Mouse (Mus musculus) heart, postnatal 25 days (tissue): ENCODE measurements around the gene Crmp1. TPM values are rescaled to one million over a fixed set of nuclear protein-coding genes. Genes with fewer than 3 reads are reported as not detected.

ENCODE experiments used
- DNase-seq: peaks from one replicate; pipeline ENCODE4 v3.0.0; 2022; ENCODE audit warnings: low spot score
- intact Hi-C: fragments of 180-260 bp; cut with DNase I; formaldehyde crosslinking; loops from one replicate; pipeline ENCODE4 v1.15.1; 2025
- total RNA-seq, 2 experiments: library from RNA; stranded (reverse); gene quantifications; 2 replicates each; pipeline ENCODE4 v1.2.3; 2021

Gene Crmp1
- total RNA-seq, 2 experiments from 2014 or later = 1.2 to 1.3 TPM

- DNase-seq = no peak
Observed at GRCm38 (mm10) chr5:37281021-37281420, 39.3 kb downstream of the Crmp1 start.

GRCm38 (mm10) chr5:37288374-37288773 is 46.6 kb downstream of the Crmp1 start:
- no peak for DNase-seq
- intact Hi-C loops = loop anchor here (5.0 kb wide), 2 partner anchors 46 to 141 kb away; partner anchors contain the start of gene Crmp1

More at GRCm38 (mm10) chr5:37281021-37281420, 39.3 kb downstream of the Crmp1 start:
- intact Hi-C loops = no loop called here

DNA sequence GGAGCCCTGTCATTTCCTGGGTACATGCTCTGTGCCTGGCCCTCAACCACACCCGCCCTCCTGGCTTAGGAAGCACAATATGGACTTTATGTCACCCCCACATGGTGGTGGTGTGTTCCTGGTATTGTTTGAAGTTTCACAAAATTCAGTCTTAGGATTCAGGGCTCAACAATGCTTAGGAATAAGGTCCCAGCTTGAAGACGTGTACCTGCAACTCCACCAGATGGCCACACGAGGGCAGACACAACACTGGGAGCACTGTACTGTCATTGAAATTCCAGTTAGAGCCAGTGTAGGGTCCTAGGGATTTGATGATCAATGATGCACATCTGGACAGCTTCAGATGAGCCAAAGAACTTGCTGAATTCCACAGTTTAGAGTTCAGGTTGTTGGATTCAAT is 47.5 kb downstream of the Crmp1 start:
- no peak for DNase-seq
- intact Hi-C loops = loop anchor here (5.0 kb wide), 2 partner anchors 47 to 142 kb away; partner anchors contain the start of gene Crmp1

DNA sequence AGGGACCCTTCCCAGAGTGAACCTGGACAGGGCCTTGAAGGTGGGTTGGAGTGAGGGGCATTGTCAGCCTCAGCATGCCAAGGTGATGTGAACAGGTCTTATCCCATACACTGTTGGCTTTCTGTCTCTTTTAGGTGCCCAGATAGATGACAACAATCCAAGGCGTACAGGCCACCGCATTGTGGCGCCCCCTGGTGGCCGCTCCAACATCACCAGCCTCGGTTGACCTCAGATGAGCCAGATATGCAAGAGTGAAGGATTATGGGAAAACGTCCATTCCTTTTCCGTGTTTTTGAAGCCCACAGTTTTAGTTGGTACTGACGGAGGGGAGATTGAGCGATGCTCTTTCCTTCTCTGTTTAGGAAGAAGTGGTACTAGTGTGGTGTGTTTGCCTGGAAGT is 49.2 kb downstream of the Crmp1 start:
- no peak for DNase-seq
- intact Hi-C loops = loop anchor here (10.0 kb wide), 1 partner anchor 804 kb away; no protein-coding TSS in a partner anchor

- intact Hi-C loops = loop anchor here (10.0 kb wide), 1 partner anchor 798 kb away; no protein-coding TSS in a partner anchor
- no peak for DNase-seq
Observed at GRCm38 (mm10) chr5:37296717-37297116, 55.0 kb downstream of the Crmp1 start.

GRCm38 (mm10) chr5:37298370-37298769 is 56.6 kb downstream of the Crmp1 start:
- intact Hi-C loops = loop anchor here (1.0 to 10.0 kb wide), 4 partner anchors 56 to 796 kb away; partner anchors contain the start of gene Stk32b
- no peak for DNase-seq

DNA sequence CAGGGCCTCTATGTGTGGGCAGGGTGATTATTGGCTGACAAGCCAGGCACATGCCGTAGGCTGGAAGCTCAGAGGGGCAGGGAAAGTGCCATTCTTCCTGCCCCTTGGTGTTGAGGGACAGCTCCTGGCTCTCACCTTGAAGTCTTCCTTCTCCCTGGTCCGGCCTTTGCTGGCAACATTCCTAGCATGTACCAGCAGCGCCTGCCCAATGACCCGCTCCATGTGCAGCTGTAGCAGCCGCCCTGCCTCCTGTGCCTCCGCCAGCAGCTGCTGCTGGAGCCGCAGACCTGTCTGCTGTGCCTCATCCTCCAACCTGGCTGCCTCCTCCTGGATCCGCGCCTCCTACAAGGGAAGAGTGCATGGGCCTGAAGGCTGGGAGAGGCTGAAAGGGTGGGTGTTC is 68.3 kb downstream of the Crmp1 start:
- no peak for DNase-seq
- intact Hi-C loops = no loop called here

DNA sequence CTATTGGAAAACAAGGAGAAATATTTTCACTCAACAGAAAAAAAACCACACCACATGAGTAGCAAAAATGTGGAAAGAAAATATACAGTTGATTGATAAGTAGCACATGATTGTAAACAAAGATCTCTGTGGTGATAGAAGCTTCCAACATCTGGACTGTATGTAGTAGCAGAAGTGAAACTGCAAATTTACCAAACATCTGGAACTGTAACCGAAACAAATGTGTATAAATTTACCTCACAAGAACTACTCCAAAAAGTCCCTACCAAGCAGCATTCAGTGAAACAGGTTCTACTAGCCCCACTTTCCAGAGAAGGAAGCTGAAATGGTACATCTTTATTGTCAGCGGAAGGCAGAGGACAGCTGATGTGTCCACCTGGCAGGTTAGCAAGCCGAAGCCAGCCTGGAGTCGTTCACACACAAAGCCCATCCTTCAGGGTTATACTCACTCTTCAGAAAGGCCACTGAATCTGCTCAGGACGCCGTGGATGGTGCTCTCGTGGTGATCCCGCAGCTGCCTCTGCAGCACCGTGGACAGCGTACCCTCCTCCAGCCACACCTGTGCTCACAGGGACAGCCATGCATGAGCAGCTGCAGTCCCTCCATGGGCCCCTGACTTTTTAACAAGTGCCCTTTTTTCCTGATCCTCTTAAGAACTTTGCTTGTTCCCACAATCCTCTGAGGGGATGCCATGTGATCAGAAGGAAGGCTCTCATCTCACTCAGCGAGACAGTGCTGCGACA is 71.4 kb downstream of the Crmp1 start:
- no peak for DNase-seq
- intact Hi-C loops = no loop called here

- DNase-seq = no peak
- intact Hi-C loops = no loop called here
Observed at GRCm38 (mm10) chr5:37318715-37319114, 77.0 kb downstream of the Crmp1 start.

GRCm38 (mm10) chr5:37320174-37320573 is 78.4 kb downstream of the Crmp1 start:
- intact Hi-C loops = no loop called here
- DNase-seq = no peak

DNA sequence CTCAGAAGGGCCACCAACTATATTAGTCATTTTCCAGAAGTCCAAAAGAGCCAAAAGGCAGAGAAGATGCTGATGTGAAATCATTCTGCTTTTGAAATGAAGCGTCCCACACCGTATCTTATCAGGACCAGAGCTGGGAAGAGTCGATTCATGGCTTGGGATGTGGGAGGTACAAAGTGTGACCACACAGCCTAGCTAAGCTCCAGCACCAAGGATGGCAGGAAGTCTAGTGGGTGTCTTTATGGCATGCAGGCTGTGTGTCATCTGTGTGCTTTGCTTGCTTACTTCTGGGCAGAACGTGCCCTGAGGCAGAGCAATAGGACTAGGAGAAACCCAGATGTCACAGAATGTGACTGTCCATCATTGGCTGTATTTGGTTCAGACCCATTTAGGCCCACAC is 79.0 kb downstream of the Crmp1 start:
- intact Hi-C loops = no loop called here

GRCm38 (mm10) chr5:37326675-37327074 is 84.9 kb downstream of the Crmp1 start:
- no peak for DNase-seq
- intact Hi-C loops = no loop called here

More for the DNA sequence above, 79.0 kb downstream of the Crmp1 start:
- DNase-seq = no peak

GRCm38 (mm10) chr5:37330449-37331132 is 88.9 kb downstream of the Crmp1 start:
- DNase-seq = no peak
- intact Hi-C loops = no loop called here

DNA sequence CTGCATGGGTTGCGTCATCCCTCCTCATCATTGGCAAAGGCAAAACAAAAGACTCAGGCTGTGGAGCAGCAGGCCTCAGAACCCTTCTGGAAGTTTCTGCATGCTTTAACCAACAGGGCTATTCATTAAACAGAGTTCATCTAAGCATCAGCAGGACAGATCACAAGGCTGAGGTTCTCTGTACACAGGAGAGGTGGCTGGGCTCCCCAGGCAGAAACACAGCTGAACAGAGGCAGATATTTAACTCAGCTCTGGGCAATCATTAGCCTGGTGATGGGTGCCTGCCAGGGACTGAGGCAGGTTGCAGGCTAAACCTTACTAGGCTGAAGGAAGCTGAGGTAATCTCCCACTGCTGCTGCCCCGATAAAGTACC is 89.4 kb downstream of the Crmp1 start:
- no peak for DNase-seq
- intact Hi-C loops = no loop called here

- DNase-seq = no peak
- intact Hi-C loops = no loop called here
Observed at GRCm38 (mm10) chr5:37332066-37332465, 90.3 kb downstream of the Crmp1 start.

DNA sequence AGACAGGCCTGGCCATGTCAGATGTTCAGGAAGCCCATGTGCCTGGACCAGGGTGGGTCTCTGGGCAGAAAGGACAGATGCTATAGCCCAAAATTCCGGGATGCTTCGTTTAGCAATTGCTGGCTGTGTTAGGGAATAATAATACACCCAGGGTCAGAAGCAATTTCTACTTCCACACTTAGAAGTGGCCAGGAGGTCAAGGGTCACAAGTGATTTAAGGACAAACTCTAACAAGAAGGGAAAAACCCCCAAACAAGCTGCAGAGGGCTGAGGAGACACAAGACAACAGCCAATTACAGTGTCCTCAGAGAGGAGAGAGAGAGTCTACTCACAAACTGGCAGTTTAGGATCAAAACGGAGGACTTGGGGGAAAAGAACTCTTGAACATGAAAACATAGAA is 93.3 kb downstream of the Crmp1 start:
- DNase-seq = no peak
- intact Hi-C loops = no loop called here

GRCm38 (mm10) chr5:37336485-37337105 is 94.9 kb downstream of the Crmp1 start, which contains the start of gene Evc:
TSS of gene Evc (minus strand) at chr5:37336894.
- DNase-seq = peak; percentile 60
- intact Hi-C loops = no loop called here

GRCm38 (mm10) chr5:37337696-37338095 is 96.0 kb downstream of the Crmp1 start:
- intact Hi-C loops = no loop called here
- no peak for DNase-seq

- intact Hi-C loops = no loop called here
- DNase-seq = peak; percentile 59
Observed at GRCm38 (mm10) chr5:37338288-37338687, 96.5 kb downstream of the Crmp1 start, which contains the start of gene Evc2. TSS of gene Evc2 (plus strand) at chr5:37338499.
